Mouse (Mus musculus) heart, embryonic 14.5 days (tissue): Measurements from ENCODE around the gene Katnbl1. TPM values are rescaled to one million over a fixed set of nuclear protein-coding genes. Genes with fewer than 3 reads are reported as not detected.
"Not testable (repeated sequence)": the region's sequence is repeated elsewhere in the genome, so short reads cannot be mapped to it uniquely, and the experiment has no call there.

Experiments
- ATAC-seq: fragments of 200-750 bp; cut with Nextera tagmentation; 2 replicates; pipeline ENCODE4 v1.8.0; 2017; ENCODE audit warnings: low read depth, moderate TSS enrichment; ENCODE audit not compliant: insufficient number of reproducible peaks, insufficient read depth, low FRiP score
- H3K27ac ChIP-seq, 2 experiments: fragments of 200-500 bp in 1 of 2; fragments of 300-500 bp in 1 of 2; sonication (generic) in 1 of 2; replicated peaks in 1 of 2; 2 replicates each; pipeline ENCODE4 v1.5.1; 2012 to 2014; ENCODE audit warnings: low read depth in 2 of 2, low read length in 2 of 2, control low read depth in 1 of 2, mild to moderate bottlenecking in 1 of 2, mixed read lengths in 1 of 2; ENCODE audit not compliant: control insufficient read depth in 1 of 2, insufficient read depth in 1 of 2
- H3K27me3 ChIP-seq: fragments of 300-500 bp; sonication (generic); 2 replicates; pipeline ENCODE4 v1.6.1; 2014; ENCODE audit warnings: mild to moderate bottlenecking, low read length, control low read depth; ENCODE audit not compliant: control insufficient read depth, insufficient read depth
- H3K36me3 ChIP-seq: fragments of 300-500 bp; sonication (generic); 2 replicates; pipeline ENCODE4 v1.6.1; 2014; ENCODE audit warnings: mild to moderate bottlenecking, control low read depth, low read length, mixed read lengths; ENCODE audit not compliant: control insufficient read depth, insufficient read depth
- H3K4me1 ChIP-seq, 2 experiments: fragments of 200-500 bp in 1 of 2; fragments of 300-500 bp in 1 of 2; sonication (generic) in 1 of 2; 2 replicates each; pipeline ENCODE4 v1.6.1; 2012 to 2014; ENCODE audit warnings: low read length in 2 of 2, control low read depth in 1 of 2, mixed read lengths in 1 of 2; ENCODE audit not compliant: control insufficient read depth in 2 of 2, insufficient read depth in 2 of 2
- H3K4me2 ChIP-seq: fragments of 300-500 bp; sonication (generic); 2 replicates; pipeline ENCODE4 v1.6.1; 2014; ENCODE audit warnings: mild to moderate bottlenecking, low read length
- H3K4me3 ChIP-seq, 2 experiments: fragments of 200-500 bp in 1 of 2; fragments of 300-500 bp in 1 of 2; sonication (generic) in 1 of 2; 2 replicates each; pipeline ENCODE4 v1.5.1; 2012 to 2014; ENCODE audit warnings: low read length in 2 of 2, mild to moderate bottlenecking in 2 of 2, control low read depth in 1 of 2, low read depth in 1 of 2, moderate library complexity in 1 of 2; ENCODE audit not compliant: control insufficient read depth in 1 of 2, insufficient read depth in 1 of 2
- H3K9ac ChIP-seq: fragments of 300-500 bp; sonication (generic); 2 replicates; pipeline ENCODE4 v1.6.1; 2014; ENCODE audit warnings: mild to moderate bottlenecking, low read length
- H3K9me3 ChIP-seq: fragments of 300-500 bp; sonication (generic); 2 replicates; pipeline ENCODE4 v1.6.1; 2016; ENCODE audit warnings: low read length, control low read depth; ENCODE audit not compliant: control insufficient read depth
- WGBS: fragments of 180-500 bp; shearing (Covaris S2); extraction: QIAGEN DNeasy Blood & Tissue Kit; methylation state at CpG from one replicate; pipeline ENCODE4 v1.1.7; 2014; 5-methylcytosine and 5-hydroxymethylcytosine counted together
- polyA plus RNA-seq: library from polyadenylated mRNA; unstranded; fragments of >200 nt; fragmentation: Nextera tagmentation; extraction: Ambion mirVana; gene quantifications from 2 replicates; pipeline ENCODE4 v1.2.1, GENCODE M21; 2014

Gene Katnbl1
- polyA plus RNA-seq, 1 experiment from 2014 or later: 22.4 TPM

GRCm38 (mm10) chr2:112396649-112397048 is 17.6 kb downstream of the Katnbl1 start:
- no peak overlapping the region for H3K27ac ChIP-seq
- H3K4me3 ChIP-seq: no peak overlapping the region
- H3K4me2 ChIP-seq: no peak overlapping the region
- H3K27me3 ChIP-seq: no peaks in the 10 kb centered on the region
- H3K9me3 ChIP-seq: no peaks in the 10 kb centered on the region
- H3K4me1 ChIP-seq: peaks cover 0 to 12% of the 10 kb centered on the region in 2 experiments; a peak in 2 of 4 replicates
- no peak overlapping the region for H3K9ac ChIP-seq
- 34% methylated on average over 1 of the region's 1 CpGs for WGBS
- ATAC-seq: no peak
- H3K36me3 ChIP-seq: no peaks in the 10 kb centered on the region

- Histone ChIP-seq H3K36me3 (peaks cover 56% of the 10 kb centered on the region), H3K4me2 (no peak overlapping the region), H3K4me3 (no peak overlapping the region), H3K4me1 (no peaks in the 10 kb centered on the region), H3K9ac (no peak overlapping the region), H3K9me3 (no peaks in the 10 kb centered on the region), H3K27me3 (no peaks in the 10 kb centered on the region), H3K27ac (no peak overlapping the region)
- WGBS: 82% methylated on average over 3 of the region's 3 CpGs
- no peak for ATAC-seq
Measured at GRCm38 (mm10) chr2:112407030-112407429, 28.0 kb downstream of the Katnbl1 start.

- Histone ChIP-seq H3K4me3 (no peak overlapping the region), H3K4me1 (no peaks in the 10 kb centered on the region), H3K4me2 (no peak overlapping the region), H3K9me3 (no peaks in the 10 kb centered on the region), H3K27ac (no peak overlapping the region), H3K9ac (no peak overlapping the region), H3K36me3 (no peaks in the 10 kb centered on the region), H3K27me3 (no peaks in the 10 kb centered on the region)
- no peak for ATAC-seq
- WGBS: 66% methylated on average over 3 of the region's 3 CpGs
Measured at GRCm38 (mm10) chr2:112425308-112425707, 46.3 kb downstream of the Katnbl1 start.

GRCm38 (mm10) chr2:112428534-112428933 is 49.5 kb downstream of the Katnbl1 start:
- not testable (repeated sequence) for H3K36me3 ChIP-seq, H3K4me1 ChIP-seq, H3K4me3 ChIP-seq, H3K4me2 ChIP-seq, H3K9ac ChIP-seq, H3K9me3 ChIP-seq, H3K27me3 ChIP-seq, ATAC-seq, H3K27ac ChIP-seq
- 81% methylated on average over 3 of the region's 3 CpGs for WGBS

GRCm38 (mm10) chr2:112429665-112430064 is 50.7 kb downstream of the Katnbl1 start:
- Histone ChIP-seq H3K27me3 (no peaks in the 10 kb centered on the region), H3K4me3 (no peak overlapping the region), H3K36me3 (no peaks in the 10 kb centered on the region), H3K9ac (no peak overlapping the region), H3K27ac (no peak overlapping the region), H3K4me2 (no peak overlapping the region), H3K9me3 (no peaks in the 10 kb centered on the region), H3K4me1 (no peaks in the 10 kb centered on the region)
- WGBS: 84% methylated on average over 4 of the region's 4 CpGs
- ATAC-seq: no peak

- 49% methylated on average over 5 of the region's 5 CpGs for WGBS
- H3K27ac ChIP-seq: no peak overlapping the region
- no peak overlapping the region for H3K4me2 ChIP-seq
- H3K27me3 ChIP-seq: no peaks in the 10 kb centered on the region
- H3K4me1 ChIP-seq: no peaks in the 10 kb centered on the region
- H3K36me3 ChIP-seq: no peaks in the 10 kb centered on the region
- no peaks in the 10 kb centered on the region for H3K9me3 ChIP-seq
- no peak overlapping the region for H3K9ac ChIP-seq
- no peak overlapping the region for H3K4me3 ChIP-seq
- no peak for ATAC-seq
Measured at GRCm38 (mm10) chr2:112430403-112430802, 51.4 kb downstream of the Katnbl1 start.

- H3K27me3 ChIP-seq: no peaks in the 10 kb centered on the region
- no peak overlapping the region for H3K27ac ChIP-seq
- no peaks in the 10 kb centered on the region for H3K36me3 ChIP-seq
- H3K9ac ChIP-seq: no peak overlapping the region
- no peaks in the 10 kb centered on the region for H3K9me3 ChIP-seq
- H3K4me3 ChIP-seq: no peak overlapping the region
- WGBS: 81% methylated on average over 2 of the region's 2 CpGs
- ATAC-seq: no peak
- no peaks in the 10 kb centered on the region for H3K4me1 ChIP-seq
- H3K4me2 ChIP-seq: no peak overlapping the region
Measured at GRCm38 (mm10) chr2:112432523-112432922, 53.5 kb downstream of the Katnbl1 start.

GRCm38 (mm10) chr2:112433359-112433758 is 54.3 kb downstream of the Katnbl1 start:
- no peak for ATAC-seq
- H3K9me3 ChIP-seq: no peaks in the 10 kb centered on the region
- H3K4me1 ChIP-seq: no peaks in the 10 kb centered on the region
- H3K4me3 ChIP-seq: no peak overlapping the region
- no peak overlapping the region for H3K4me2 ChIP-seq
- no peak overlapping the region for H3K27ac ChIP-seq
- H3K36me3 ChIP-seq: no peaks in the 10 kb centered on the region
- H3K9ac ChIP-seq: no peak overlapping the region
- WGBS: 62% methylated on average over 2 of the region's 2 CpGs
- H3K27me3 ChIP-seq: no peaks in the 10 kb centered on the region
